Mouse (Mus musculus) ovary, postnatal 14 days (tissue): ENCODE results near the gene Elmod1.
"Not testable (repeated sequence)": the region's sequence is repeated elsewhere in the genome, so short reads cannot be mapped to it uniquely, and the experiment has no call there.

Experiments used
- DNase-seq: peaks from one replicate; pipeline ENCODE4 v3.0.0; 2022; ENCODE audit warnings: low spot score

Gene Elmod1

DNA sequence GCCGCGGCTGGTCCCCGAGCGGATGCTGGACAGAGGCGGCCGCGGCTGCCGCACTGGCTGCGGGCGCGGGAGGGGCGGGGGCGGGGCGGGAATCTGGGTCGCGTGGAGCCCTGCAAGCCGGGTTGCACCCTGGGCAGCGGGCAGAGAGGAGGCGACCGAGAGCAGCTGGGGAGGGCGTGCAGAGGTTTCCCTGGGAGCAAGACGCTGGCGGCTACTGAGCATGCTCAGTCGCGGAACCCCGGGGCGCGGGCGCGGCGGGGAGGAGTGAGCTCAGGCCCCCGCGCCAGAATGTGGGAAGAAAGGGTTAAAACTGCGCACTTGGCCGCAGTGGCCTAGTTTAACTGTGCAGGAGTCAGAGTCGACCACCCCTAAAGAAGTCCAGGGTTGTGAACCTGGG is at the start of gene Elmod1:
Elmod1 (minus strand) TSS at position 180 of the 397 bp plus-strand sequence.
- DNase-seq = peak; percentile 19

GRCm38 (mm10) chr9:54022795-54023194 is 47.7 kb upstream of the Elmod1 start:
- DNase-seq = no peak

DNA sequence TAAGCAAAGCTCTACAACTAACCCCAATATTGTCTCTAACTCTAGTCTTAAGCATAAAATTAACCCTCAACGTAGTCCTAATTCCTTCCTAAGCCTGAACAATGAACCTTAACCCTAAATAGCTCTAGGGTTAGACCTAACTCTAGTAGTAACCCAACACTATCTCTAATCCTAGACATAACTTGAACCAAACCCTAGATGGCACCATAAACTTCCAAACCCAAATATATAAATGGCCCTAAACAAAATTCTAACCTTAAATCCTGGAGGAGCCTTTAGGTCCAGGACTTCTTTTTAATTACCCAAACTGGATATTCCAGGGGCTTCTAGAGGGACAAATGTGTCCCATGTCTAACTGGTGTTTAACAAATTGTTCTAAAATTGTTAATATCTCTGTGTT is 19.4 kb upstream of the Elmod1 start:
- no peak for DNase-seq

DNA sequence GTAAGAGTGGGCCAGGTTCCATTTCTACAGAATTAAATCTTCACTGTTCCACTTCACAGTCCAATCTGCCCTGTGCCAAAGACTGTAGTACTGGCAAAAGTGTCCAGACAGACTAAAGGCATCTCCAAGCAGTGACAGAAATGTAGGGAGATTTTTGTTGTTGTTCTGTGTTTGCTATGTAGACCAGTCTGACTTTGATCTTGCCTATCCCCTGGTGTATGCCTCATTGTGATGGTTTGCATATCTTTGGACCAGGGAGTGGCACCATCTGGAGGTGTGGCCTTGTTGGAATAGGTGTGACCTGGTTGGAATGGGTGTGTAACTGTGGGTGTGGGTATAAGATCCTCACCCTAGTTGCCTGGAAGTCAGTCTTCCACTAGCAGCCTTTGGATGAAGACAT is 17.5 kb upstream of the Elmod1 start:
- DNase-seq = not testable (repeated sequence)

GRCm38 (mm10) chr9:53990921-53991320 is 15.8 kb upstream of the Elmod1 start:
- peak; percentile 22 for DNase-seq

DNA sequence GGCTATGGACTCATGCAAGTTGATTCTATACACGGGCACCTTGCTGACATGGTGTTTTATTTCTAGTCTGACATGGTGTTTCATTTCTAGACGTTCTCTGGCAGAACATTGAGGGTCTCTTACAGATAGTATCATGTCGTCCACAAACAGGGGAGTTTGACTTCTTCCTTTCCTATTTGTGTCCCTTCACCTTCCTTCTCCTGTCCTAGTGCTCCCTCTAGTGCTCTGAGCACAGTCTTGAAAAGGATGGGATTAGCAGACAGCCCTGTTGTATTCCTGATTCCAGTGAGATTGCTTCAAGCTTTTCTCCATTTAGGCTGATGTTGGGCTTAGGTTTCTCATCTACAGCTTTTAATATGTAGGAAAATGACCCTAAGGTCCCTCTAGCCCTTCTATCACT is 11.9 kb upstream of the Elmod1 start:
- peak; percentile 23 for DNase-seq

- peak; percentile 24 for DNase-seq
Measured at GRCm38 (mm10) chr9:53984868-53985267, 9.8 kb upstream of the Elmod1 start.

DNA sequence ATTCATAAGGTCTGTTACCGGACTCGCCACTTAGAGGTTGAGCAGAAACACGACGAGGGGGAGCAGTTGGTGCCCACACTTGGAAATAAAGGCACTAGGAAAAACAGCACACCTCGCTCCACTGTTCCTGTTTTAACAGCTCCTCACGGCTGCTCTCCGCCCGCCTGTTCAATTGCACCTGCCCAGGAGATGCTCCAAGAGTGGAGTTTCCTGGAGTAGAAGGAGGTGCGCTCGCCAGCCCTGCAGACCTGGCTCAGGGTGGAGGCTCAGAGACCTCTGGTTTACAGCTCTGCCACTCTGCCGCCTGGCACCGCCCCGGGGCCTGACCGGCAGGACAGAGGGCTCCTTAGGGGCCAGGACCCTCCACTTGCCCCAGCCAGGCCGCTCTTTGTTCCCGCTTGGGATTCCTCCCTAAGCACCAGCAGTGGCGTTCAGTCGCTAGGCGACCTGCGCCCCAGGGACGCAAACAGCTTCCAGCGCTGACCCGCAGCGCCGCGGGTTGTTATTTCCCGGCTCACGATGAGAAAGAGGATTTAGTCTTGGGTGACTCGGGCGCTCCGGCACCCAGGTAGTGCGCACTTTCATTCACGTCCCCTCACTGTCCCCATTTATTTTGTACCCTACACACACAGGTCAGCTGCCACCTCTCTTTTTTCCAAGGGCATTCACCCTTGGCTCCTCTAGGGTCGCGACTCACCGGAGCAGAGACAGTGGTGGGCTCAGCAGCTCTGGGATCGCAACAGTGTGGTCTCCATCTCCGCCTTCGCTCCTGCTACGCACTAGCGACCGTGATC is 576 bp downstream of the Elmod1 start:
- DNase-seq = no peak

DNA sequence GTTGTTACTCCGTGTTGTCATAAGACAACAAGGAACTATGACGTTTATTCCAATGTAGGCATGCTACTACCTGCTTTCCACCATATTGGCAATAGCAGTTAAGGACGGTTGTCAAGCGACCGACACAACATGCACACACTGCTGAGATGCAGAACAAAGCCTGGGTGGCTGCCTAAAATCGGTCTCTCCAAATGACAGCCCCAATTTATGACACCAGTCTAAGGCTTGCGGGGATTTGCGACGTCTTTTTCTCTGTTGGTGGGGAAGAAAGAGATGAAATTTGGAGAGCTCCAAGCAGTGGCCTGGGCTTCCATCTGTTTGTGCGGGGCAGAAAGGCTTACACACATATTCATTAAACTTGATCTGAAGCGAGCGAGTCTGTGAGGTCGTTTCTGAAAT is 1.2 kb downstream of the Elmod1 start:
- no peak for DNase-seq

GRCm38 (mm10) chr9:53973241-53973640 is 1.9 kb downstream of the Elmod1 start:
- no peak for DNase-seq

DNA sequence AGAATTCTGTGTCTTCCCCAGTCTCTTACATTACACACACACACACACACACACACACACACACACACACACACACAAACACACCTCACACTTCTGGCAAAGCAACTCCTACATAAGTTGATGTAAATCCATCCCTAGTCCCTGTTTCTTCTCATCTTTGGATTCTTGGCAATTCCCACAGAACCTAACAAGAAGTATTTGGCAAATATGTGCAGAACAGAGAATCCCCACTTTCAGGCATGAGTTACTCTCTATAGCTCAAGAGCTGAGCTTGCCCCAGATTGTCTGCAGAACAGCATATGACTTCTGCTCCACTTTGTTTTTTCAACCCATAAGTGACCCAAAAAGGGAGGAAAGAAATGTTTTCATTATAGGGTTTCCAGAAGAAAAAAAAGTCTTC is 2.7 kb downstream of the Elmod1 start:
- no peak for DNase-seq

DNA sequence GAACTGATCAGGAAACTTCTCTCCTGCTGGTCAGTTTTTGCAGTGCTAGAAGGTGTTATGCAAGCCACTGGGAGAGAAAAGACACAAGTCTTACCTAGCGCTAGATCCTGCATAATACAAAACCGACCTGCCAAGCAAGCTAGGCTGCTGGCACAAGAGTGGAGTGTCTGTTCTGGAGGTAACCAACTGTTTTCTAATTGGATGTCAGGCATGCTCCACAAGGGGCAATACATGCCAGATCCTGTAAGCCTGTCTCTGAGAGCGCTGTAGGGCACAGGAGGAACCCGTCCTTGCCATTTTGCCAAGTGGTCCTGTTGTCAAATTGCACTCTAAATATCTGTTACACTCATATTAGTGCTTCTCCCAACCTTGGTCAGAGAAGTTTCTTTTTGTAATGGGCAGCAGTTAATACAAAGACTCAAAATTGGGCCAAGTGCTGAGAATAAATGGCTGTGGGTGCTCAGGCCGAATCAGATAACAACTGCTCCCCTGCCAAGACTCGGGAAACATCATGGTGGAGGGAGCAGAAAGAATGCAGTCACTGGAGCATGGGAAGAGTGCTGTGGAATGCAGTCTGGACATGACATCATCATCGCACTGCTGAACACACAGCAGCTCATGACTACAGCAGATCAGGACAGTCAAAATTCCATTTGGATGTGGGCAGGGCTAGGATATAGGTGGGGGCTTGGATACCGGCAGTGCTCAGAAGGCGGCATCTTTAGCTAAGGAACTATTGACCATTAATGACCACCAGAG is 7.3 kb downstream of the Elmod1 start:
- no peak for DNase-seq

DNA sequence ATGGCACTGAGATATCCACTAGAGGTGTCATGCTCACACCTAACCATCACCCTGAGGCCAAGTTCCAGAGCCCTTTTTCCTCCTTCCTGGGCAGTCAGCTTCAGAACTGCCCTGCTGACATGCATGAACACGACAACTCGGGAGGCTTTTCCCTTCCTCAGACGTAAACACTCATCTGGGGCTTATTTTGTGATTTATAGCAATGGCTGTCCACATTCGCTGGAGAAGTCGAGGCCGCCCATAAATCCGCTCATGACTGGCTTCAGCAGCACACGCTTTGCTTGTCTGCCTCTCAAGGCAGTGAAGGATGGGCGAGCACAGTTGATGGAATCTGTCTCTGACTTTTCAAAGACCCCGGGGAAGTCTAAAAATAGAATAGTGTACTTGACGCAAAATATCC is 18.1 kb downstream of the Elmod1 start:
- no peak for DNase-seq

DNA sequence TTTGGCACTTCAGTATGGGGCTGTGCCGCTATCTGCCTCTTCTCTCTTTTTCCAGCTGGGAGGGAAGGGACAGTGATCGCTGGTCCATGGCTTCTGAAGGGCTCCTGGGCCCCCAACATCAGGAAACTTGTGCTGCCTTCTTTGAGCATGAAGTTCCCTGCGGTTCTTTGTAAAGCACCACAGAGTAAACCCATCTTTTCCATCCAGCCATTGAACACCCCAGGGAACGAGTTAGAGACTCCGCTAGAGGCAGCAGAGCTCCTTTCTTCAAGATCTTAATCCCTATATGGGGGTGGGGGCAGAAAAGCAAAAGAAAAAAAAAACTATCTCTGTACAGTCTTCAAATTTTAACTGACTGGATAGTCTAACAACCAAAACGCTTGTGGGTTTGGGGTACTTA is 20.2 kb downstream of the Elmod1 start:
- no peak for DNase-seq

DNA sequence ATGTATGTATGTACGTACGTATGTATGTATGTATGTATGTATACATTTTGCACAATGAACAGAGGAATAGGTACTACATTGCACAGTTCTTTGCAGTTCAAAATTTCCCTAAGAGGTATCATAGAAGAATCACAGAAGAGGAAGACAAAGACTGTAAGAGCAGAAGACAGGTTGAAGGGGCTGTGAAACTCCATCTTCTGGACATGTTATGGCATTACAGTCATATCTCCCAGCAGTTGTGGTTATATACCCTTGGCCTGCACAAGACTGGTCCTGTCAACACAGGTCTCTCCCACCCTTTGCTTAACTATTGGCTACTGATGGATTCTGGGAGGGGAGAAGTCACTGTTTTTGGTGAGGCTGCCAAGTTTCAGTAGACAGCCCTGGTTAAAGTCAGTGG is 27.6 kb downstream of the Elmod1 start:
- no peak for DNase-seq

GRCm38 (mm10) chr9:53938555-53938954 is 36.5 kb downstream of the Elmod1 start:
- DNase-seq = no peak

GRCm38 (mm10) chr9:53934179-53934578 is 40.9 kb downstream of the Elmod1 start:
- peak; percentile 10 for DNase-seq

- DNase-seq = no peak
Measured at GRCm38 (mm10) chr9:53933375-53933774, 41.7 kb downstream of the Elmod1 start.

- DNase-seq = no peak
Measured at GRCm38 (mm10) chr9:53930906-53931305, 44.2 kb downstream of the Elmod1 start.

DNA sequence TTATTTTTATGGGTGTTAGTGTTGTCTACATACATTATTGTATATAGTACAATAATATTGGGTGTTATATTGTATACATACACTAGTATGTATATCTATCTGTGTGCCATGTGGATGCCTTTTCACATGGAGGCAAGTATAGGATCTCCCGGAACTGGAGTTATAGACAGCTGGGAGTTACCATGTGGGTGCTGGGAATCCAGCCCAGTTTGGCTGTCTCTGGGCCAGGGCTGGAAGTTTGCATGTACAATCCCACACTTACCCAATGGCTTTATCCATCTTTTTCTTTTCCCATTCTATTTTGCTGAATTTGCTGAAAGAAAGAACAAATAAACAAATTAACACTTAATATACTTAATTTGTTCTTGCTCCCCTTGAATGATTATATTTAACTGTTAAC is 54.0 kb downstream of the Elmod1 start:
- DNase-seq = no peak

GRCm38 (mm10) chr9:53915929-53916721 is 59.0 kb downstream of the Elmod1 start:
- no peak for DNase-seq

- no peak for DNase-seq
Measured at GRCm38 (mm10) chr9:53910823-53911222, 64.3 kb downstream of the Elmod1 start.

GRCm38 (mm10) chr9:53910331-53910730 is 64.8 kb downstream of the Elmod1 start:
- DNase-seq = no peak
